ENCODE assay signal across 8 mouse cellular contexts in genomic region chr1:133182706-133183095, GRCm38 (mm10). TPM values are rescaled to one million over a fixed set of nuclear protein-coding genes. Genes with fewer than 3 reads are reported as not detected.
DNase-seq lines count a peak whose midpoint lies in the region; ATAC-seq and TF ChIP-seq lines count a peak whose summit lies in the region.

No protein-coding gene starts in this region.

- peak overlapping the region; percentile 73 for H3K4me2 ChIP-seq in kidney, postnatal 0 days (ENCODE audit: low read length)
- peak overlapping the region; percentile 82 for H3K4me2 ChIP-seq in hindbrain, embryonic 16.5 days (ENCODE audit: low read length)
- H3K4me2 ChIP-seq in midbrain, embryonic 16.5 days (ENCODE audit: low read length), result peak overlapping the region; percentile 97

- 0 out of 2 replicates have a peak, but pooled peaks cover 3% of the 10 kb centered on the region for H3K27me3 ChIP-seq in kidney, postnatal 0 days (ENCODE audit: insufficient read depth, low read length)
- H3K27me3 ChIP-seq in hindbrain, embryonic 16.5 days (replicated peaks; ENCODE audit: control insufficient read depth, insufficient read depth, low read length), result no peaks in the 10 kb centered on the region
- H3K27me3 ChIP-seq in midbrain, embryonic 16.5 days (ENCODE audit: control insufficient read depth, insufficient read depth, low read depth, low read length), result no peaks in the 10 kb centered on the region

- H3K9me3 ChIP-seq in kidney, postnatal 0 days (replicated peaks; ENCODE audit: low read length), result no peaks in the 10 kb centered on the region
- no peaks in the 10 kb centered on the region for H3K9me3 ChIP-seq in hindbrain, embryonic 16.5 days (ENCODE audit: control insufficient read depth, low read length)
- no peaks in the 10 kb centered on the region for H3K9me3 ChIP-seq in midbrain, embryonic 16.5 days (replicated peaks; ENCODE audit: control insufficient read depth, low read length, poor library complexity, severe bottlenecking)

- H3K9ac ChIP-seq in kidney, postnatal 0 days (ENCODE audit: low read depth, low read length), result 0 out of 2 replicates have a peak overlapping the region, but pooled peaks have one; percentile 24
- H3K9ac ChIP-seq in hindbrain, embryonic 16.5 days (ENCODE audit: low read depth, low read length), result peak overlapping the region; percentile 67
- peak overlapping the region; percentile 71 for H3K9ac ChIP-seq in midbrain, embryonic 16.5 days (ENCODE audit: low read depth, low read length)

- H3K36me3 ChIP-seq in kidney, postnatal 0 days (ENCODE audit: insufficient read depth, low read length), result no peaks in the 10 kb centered on the region
- H3K36me3 ChIP-seq in hindbrain, embryonic 16.5 days (ENCODE audit: control insufficient read depth, insufficient read depth, low read length), result no peaks in the 10 kb centered on the region
- H3K36me3 ChIP-seq in midbrain, embryonic 16.5 days (ENCODE audit: control insufficient read depth, insufficient read depth, low read length), result no peaks in the 10 kb centered on the region

- ATAC-seq in kidney, postnatal 0 days (replicated peaks; ENCODE audit: low FRiP score, low read depth), result peak; percentile 14; the same call in 1 of the 2 replicates
- ATAC-seq in hindbrain, embryonic 16.5 days, result peak; percentile 34
- ATAC-seq in midbrain, embryonic 16.5 days, result peak; percentile 41

- 5% methylated on average over 16 of the region's 16 CpGs for WGBS in kidney, postnatal 0 days
- WGBS in hindbrain, embryonic 16.5 days, result 2% methylated on average over 13 of the region's 16 CpGs
- 2% methylated on average over 16 of the region's 16 CpGs for WGBS in midbrain, embryonic 16.5 days

- TF ChIP-seq CTCF in kidney, postnatal 0 days (IDR thresholded peaks at IDR 0.05; ENCODE audit: low read depth), result no peak

- intact Hi-C loops in left cerebral cortex, postnatal 14 days (cut with DNase I), result no loop called here

- peaks cover 12% of the 10 kb centered on the region; the same call in 1 of the 2 replicates for H3K4me1 ChIP-seq in kidney, postnatal 0 days (replicated peaks; ENCODE audit: insufficient read depth, low read length)
- peaks cover 21% of the 10 kb centered on the region for H3K4me1 ChIP-seq in hindbrain, embryonic 16.5 days (ENCODE audit: control insufficient read depth, insufficient read depth, low read depth, low read length)
- peaks cover 24% of the 10 kb centered on the region for H3K4me1 ChIP-seq in midbrain, embryonic 16.5 days (ENCODE audit: control insufficient read depth, insufficient read depth, low read length)

- DNase-seq in kidney, postnatal 0 days (ENCODE audit: low spot score), result no peak
- DNase-seq in kidney, adult 11 months, result no peak
- DNase-seq in embryo, embryonic 11 days, result peak; percentile 68
- no peak for DNase-seq in c-Kit-positive CD71-positive TER-119-positive erythroid progenitor cells, embryonic 14.5 days (ENCODE audit: low spot score)
- DNase-seq in left cerebral cortex, postnatal 14 days (ENCODE audit: low spot score in 2 of 2), result no peak
- DNase-seq in gastrocnemius, postnatal 4 days (ENCODE audit: low spot score in 2 of 2), result no peak

- H3K4me3 ChIP-seq in kidney, postnatal 0 days (replicated peaks; ENCODE audit: low read depth, low read length), result peak overlapping the region; percentile 36
- H3K4me3 ChIP-seq in hindbrain, embryonic 16.5 days (ENCODE audit: low read length), result peak overlapping the region; percentile 74
- H3K4me3 ChIP-seq in midbrain, embryonic 16.5 days (ENCODE audit: low read depth, low read length), result peak overlapping the region; percentile 63

- H3K27ac ChIP-seq in kidney, postnatal 0 days, result no peak overlapping the region
- peak overlapping the region; percentile 91 for H3K27ac ChIP-seq in hindbrain, embryonic 16.5 days (ENCODE audit: low read depth, low read length)
- H3K27ac ChIP-seq in midbrain, embryonic 16.5 days (ENCODE audit: low read length), result peak overlapping the region; percentile 91

RNA-seq across cellular contexts. Expression of gene Plekha6, which starts 18.7 kb away (rescaled TPM):
- polyA plus RNA-seq in kidney, postnatal 0 days (2015; fragmentation: Nextera tagmentation; extraction: Ambion mirVana), result 8.1 and 8.8 TPM in 2 replicates
- 15.0 TPM in 2 replicates for polyA plus RNA-seq in hindbrain, embryonic 16.5 days (2015; fragmentation: Nextera tagmentation; extraction: Ambion mirVana)
- polyA plus RNA-seq in midbrain, embryonic 16.5 days (2015; fragmentation: Nextera tagmentation; extraction: Ambion mirVana), result 17.3 and 22.2 TPM in 2 replicates
- total RNA-seq in left cerebral cortex, postnatal 14 days (2021), result 10 to 100 TPM; 60.7 to 70.5 TPM
- 10 to 100 TPM; 12.6 to 14.4 TPM for total RNA-seq in gastrocnemius, postnatal 4 days (2021)

RNA-seq across cellular contexts. Expression of gene Ppp1r15b, which starts 51.8 kb away (rescaled TPM):
- 27.2 and 29.5 TPM in 2 replicates for polyA plus RNA-seq in kidney, postnatal 0 days (2015; fragmentation: Nextera tagmentation; extraction: Ambion mirVana)
- polyA plus RNA-seq in hindbrain, embryonic 16.5 days (2015; fragmentation: Nextera tagmentation; extraction: Ambion mirVana), result 22.2 and 29.1 TPM in 2 replicates
- polyA plus RNA-seq in midbrain, embryonic 16.5 days (2015; fragmentation: Nextera tagmentation; extraction: Ambion mirVana), result 27.7 and 30.7 TPM in 2 replicates
- 10 to 100 TPM; 45.5 to 46.8 TPM for total RNA-seq in left cerebral cortex, postnatal 14 days (2021)
- 10 to 100 TPM; 46.0 to 49.1 TPM for total RNA-seq in gastrocnemius, postnatal 4 days (2021)
